Mouse (Mus musculus) right cerebral cortex, postnatal 10 days (tissue): ENCODE data around the gene Mcu.

ENCODE experiments used
- DNase-seq, 2 experiments: peaks; one replicate each; pipeline ENCODE4 v3.0.0; 2021; ENCODE audit warnings: low spot score in 2 of 2

Gene Mcu

DNA sequence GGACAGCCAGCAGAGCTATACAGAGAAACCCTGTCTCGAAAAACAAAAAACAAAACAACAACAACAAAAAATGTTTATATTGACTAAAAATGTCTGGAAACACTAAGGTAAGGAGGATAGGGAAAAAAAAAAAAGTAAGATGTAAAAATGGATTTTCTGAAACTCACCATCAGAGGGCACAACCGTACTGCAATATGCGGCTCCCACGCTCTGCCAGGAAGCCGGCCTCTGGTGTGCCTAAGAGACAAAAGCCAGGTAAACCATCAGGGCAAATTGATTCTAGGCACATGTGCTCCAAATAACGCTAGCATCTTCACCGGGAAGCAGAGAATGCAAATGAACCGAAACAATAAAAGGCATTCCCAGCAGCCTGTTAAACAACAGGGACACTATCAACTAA, 125.6 kb downstream of the Mcu start:
- DNase-seq = peak in 1 of 2 experiments; percentile 54

DNA sequence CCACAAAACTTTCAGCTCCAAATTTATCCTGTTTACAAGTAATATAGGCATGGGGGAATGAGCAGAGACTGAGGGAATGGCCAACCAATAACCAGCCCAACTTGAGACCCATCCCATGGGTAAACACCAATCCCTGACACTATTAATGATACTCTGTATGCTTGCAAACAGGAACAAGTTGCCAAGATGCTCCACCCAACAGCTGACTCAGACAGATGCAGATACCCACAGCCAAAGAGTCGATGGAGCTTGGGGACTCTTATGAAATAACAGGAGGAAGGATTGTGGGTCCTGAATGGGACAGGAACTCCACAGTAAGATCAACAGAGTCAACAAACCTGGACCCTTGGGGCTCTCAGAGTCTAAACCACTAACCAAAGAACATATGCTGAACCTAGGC, 127.1 kb downstream of the Mcu start:
- DNase-seq = no peak

DNA sequence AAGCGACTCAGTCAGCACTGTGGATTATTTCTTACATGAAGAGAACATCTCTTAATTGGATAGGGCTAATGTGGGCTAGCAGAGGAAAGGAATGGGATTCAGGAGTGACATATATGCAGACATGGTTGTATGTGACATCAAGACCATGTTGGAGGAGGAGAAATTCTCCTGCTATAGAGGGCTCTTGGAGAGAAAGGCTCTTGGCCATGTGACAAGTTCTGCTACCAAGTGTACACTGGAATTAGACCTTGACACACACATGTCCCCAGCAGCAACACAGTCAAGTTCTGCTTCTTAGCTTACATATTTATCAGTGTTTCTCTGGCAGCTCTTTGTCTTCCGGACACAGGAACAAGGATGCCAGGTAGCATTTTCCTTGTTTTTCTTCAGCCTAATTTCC, 129.1 kb downstream of the Mcu start:
- DNase-seq = no peak

DNA sequence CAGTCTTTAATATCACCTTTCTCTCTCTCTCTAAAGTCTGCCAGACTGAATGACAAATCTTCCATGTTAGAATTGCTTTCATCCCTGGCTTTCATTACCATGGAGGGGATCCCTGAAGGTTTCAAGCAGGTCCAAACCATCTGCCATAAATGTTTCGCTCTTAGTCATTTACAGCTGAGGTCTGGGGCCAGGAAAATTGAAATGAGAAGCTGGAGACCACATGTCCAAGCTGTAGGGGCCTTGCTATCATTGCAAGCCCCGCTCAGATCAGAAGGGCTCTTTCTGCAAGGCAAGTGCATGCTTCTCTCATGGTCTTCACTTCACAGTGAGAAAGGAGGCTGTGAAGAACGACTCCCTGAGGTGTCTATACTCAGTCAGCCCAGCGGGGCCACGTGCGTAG, 132.2 kb downstream of the Mcu start:
- no peak for DNase-seq

DNA sequence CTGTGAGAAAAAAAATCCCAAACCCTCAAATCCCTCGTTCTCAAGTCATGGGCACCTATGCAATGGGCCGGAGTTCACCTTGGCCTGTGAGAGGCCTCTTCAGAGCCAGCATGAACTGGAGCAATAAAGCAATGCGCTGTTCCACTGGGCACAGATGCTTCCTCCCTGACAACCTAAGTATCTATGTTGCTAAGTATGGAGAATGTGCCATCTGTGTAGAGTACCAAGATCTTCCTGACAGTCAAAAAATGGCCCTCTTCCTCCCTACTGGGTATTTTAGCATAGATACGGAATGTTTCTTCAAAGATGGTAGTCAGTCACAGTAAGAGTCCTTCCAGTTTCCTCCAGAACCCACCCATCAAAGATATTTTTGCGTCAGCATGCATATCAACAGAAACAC, 135.1 kb downstream of the Mcu start:
- DNase-seq = no peak

DNA sequence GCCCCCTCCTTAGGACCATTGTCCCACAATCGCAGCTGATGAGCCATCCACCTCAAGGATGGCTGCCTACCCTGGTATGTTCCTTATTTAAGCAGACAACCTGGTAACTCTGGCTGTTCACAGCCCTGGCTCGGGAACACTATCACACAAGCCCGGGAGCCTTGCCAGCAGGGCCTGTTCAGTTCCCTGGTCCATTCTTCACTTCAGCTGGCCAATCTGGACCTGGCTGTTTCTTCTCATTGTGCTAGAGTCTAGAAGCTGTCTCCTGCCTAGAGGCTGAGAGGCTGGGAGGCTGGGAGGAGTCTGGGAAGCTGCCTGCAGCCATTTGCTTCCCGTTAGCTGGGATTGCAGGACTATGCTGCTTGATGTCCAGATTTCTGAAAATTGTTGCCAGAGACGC, 146.0 kb downstream of the Mcu start:
- peak; percentile 71 to 72 for DNase-seq

DNA sequence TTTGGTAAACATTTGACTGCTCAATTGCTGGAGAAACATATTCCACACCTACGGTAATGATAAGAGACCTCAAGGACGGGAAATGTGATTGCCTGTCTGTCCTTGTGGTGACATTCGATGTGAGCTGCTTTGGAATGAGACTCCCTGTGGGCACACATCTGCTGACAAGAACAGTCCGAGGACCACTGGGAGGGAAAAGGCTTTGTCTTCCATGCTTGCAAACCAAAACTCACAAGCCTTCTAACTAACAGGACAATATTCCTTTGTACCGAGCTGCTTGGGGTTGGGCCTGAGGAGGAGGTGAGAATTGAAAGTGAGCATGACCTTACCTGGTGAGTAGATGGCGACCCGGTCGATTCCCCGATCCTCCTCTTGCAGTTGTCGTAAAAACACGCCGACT, 149.2 kb downstream of the Mcu start:
- DNase-seq = peak in 1 of 2 experiments; percentile 20

DNA sequence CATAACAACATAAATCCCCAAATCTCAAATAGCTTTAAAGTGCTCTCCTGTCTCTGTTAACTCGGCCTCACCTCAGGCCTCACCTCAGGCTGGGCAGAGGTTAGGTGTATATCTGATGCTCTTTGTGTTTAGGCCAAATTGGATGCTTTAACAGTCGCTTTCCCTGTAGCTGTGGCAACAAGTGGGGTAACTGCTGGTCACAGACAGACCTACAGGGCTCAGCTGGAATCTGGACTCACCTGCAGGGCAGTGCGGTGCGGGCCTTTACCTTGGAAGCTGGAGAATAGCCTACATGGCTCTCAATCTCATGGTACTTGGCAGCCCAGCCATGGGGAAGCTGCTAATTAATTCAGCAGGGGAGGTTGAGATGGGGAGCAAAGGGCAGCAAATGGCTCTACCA, 149.9 kb downstream of the Mcu start:
- DNase-seq = peak in 1 of 2 experiments; percentile 13

DNA sequence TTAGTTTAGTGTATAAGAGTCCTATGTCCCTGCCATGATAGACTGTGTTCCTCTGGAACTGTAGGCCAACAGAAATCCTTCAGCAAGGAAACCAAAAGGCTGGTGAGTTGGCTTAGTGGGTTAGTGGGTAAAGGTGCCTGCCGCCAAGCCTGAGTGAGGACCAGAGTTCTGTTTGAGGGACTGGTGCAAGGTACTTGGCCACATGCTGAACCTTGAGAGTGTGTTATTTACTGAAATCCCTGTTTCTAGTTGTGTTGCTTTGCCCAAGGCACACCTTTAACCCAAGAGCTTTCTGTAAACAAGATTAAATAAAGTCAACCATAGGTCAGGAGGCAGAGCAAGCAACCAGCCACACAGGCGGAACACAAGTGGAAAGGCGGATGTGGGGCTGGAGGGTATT, 150.9 kb downstream of the Mcu start:
- peak in 1 of 2 experiments; percentile 1 for DNase-seq

DNA sequence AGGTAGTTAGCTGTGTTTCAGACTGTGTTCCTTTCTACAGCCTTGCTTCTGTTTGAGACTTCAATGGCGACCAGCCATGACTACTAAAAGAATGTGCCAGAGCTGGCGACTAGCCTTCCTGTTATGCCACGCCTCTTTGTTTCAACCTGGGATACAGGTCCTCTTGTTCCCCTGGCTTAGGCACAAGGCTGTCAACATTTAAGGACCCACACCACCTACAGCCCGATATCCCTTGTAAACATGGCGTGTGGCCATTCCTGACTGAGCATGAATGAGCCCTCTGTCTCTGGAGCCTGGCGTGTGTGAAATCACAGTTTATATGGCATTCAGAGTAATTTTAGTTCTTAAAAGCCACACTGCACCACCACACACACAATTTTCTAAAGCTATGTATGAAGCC, 154.2 kb downstream of the Mcu start:
- DNase-seq = no peak

DNA sequence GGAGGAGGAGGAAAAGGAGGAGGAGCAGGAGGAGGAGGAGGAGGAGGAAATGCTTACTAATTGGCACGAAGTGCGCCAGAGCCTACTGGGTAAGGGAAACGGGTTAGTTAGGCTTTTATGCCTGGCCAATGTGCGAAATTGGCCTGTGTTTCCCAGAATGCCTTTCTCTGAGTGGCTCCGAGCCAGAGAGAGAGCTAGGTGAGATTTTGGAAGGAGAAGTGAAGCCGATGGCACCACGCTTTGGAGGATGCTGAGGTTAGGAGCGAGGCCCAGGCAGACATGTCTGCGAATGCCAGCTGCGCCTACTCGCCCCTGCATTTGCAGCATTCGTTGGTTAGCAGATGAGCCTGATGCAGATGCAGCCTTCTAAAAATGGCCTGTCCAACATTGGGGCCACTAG, 156.7 kb downstream of the Mcu start:
- DNase-seq = peak; percentile 51 to 56

DNA sequence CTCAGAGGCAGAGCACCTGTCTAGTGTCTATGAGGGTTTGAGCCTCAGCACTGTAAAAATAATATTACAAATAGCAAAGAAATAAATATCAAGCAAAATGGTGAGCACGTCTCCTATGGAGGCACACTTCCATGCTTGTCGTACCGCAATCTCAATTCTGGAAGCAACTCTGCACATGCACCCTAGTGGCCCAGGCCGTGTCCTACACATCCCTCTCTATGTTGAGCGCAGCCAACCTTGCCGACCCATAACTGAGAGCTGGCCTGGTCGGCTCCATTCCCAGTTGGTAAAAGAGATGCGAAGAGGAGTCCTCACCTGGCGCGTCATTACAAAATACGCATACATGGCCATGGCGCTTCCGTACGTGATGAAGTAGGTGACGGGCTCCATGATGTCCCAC, 161.9 kb downstream of the Mcu start:
- no peak for DNase-seq

DNA sequence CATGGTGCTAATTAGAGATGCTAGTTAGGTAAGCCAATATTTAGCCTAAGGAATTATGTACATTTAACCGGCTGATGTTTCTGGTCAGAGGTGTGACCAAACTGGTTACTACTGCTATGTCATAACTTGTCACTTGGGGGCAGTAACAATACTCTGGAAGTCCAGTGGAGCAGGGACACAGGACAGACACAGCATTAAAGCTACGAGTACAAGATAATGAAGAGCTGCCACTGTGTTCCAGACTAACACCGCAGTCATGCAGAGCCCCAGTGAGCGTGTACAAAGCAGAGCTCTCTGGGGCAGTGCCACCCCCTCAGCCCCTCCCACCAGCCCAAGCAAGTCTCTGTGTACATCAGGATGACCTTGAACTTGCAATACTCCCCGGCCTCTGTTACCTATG, 164.7 kb downstream of the Mcu start:
- no peak for DNase-seq

DNA sequence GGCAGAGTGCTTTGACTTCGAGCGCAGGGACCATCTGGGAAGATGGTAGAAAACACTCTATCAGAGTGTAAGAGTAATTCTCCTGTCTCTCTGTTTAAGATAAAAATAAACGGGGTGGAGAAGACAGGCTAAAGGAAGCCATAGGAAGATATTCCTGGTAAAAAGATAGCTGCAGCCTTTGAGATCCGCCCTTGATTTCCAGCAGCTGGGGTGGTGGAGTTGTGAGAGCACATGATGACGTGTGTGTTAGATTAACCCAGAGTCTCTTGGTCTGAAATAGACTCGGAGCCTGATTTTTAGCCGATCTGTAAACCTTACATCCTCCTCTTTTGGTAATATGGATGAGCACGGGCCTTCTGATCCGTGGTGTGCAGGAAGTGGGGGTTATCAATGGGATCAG, 168.9 kb downstream of the Mcu start:
- peak in 1 of 2 experiments; percentile 59 for DNase-seq

DNA sequence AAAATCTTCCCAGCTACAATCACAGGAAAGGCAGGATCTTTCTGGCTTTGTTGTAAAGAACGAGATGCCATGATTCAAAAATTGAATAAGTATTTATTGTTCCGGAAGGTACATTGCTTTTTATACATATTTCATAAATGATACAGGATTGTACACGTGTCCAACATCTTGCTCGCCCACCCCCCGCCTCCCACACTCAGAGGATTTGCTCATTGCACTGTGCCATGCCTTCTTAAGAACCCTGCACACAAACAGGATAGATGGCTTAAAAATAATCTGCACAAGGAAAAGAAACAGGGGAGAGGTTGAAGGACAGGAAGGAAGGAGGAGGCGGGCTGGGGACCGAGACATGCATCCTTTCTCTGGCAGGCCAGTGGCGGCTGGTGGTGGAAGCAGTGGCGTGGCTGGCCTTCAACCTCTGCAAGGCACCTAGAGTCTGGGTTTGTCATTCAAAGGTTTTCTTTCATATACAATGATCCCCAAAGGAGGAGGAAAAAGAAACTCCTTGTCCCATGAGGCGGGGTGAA, 169.5 kb downstream of the Mcu start:
- no peak for DNase-seq

DNA sequence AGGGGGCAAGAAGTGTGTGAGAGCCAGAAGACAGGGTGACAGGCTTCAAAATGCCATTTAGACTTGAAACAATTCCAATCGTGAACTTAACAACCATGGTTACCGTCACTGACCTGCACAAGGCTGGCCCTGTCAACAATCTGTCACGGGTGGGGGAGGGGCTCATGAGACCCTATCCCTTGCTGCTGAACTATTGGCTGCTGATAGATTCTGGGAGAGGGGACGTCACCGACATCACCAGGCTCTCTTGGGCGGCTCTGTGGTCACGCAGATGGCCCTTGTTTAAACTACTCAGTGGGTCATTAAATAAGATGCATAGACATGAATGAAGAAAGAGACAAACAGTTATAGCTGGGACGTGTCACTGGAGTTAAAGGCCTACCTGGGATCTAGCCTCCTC, 171.9 kb downstream of the Mcu start:
- no peak for DNase-seq

DNA sequence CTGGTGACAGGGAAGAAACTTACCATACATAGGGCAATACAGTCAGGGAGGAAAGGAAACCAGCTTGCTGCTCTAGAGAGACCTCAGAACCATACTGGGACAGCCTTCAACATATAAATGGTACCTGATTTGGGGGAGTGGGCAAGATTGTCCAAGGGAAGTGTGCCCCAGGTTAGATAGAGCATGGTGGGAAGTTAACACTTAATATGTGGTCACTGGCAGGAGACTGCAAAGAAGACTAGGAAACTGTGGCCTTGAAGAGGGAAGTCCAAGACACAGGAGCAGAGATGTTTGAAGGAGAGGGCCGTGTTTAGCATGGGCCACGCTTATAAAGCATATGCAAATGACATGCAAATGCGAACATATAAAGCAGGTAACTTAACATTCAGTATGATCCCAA, 172.4 kb downstream of the Mcu start:
- no peak for DNase-seq

DNA sequence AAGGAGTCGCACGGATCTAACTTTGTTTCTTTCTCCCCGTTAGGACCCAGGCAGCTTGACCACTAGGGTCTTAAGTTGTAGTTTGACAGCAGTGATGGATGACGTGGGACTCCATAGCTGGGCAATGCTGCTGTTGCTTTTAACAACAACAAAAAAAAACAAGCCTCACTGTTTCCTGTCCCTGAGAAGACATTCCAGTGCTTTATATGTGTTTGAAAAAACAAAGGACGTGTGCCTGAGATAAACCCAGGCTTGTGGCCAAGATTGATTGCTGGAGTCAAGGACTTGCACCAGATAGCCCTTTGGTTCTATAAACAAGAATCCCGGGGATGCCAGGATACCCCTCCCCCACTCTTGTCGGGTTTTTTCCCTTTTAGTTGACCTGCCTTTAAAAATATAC, 173.3 kb downstream of the Mcu start:
- no peak for DNase-seq

DNA sequence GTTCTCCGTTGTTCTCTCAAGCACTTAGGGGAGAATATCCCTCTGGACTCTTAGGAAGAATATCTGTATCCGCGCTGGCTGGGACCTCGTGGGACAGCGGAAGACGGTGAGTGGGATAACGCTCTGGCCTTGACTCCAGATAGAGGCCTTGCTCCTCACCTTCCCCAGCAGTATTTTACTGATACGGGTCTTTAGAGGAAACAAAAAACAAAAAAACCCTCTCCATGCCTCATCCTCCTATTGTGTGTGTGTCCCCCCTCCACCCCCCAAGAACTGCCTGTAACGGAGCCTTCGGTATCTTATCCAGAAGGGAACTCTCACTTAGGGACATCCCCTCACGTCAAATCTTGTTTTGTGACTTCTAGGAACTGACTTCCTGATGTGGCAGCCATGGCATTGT, 174.8 kb downstream of the Mcu start, which contains the start of gene Oit3:
Gene Oit3 (minus strand): TSS at position 44 of the 400 bp plus-strand sequence.
- no peak for DNase-seq

DNA sequence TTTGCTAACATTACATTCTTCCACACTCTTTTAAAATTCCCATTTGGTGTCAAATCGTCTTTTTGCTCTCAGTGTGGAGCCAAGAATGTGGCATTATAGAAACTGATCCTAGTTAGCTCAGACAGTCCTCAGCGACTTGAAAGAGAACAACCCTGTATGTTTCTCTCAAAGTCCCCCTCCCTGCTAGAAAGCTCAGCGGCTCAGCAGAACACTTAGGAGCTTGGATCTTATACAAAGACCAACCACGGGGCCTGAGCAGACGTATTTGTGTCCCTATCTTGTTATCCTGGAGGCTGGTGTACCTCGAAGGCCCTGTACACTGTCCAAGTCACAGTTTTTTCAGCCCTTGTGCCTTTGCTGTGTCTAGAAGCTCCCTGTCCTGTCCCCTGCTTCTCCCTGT, 176.3 kb downstream of the Mcu start:
- DNase-seq = no peak

DNA sequence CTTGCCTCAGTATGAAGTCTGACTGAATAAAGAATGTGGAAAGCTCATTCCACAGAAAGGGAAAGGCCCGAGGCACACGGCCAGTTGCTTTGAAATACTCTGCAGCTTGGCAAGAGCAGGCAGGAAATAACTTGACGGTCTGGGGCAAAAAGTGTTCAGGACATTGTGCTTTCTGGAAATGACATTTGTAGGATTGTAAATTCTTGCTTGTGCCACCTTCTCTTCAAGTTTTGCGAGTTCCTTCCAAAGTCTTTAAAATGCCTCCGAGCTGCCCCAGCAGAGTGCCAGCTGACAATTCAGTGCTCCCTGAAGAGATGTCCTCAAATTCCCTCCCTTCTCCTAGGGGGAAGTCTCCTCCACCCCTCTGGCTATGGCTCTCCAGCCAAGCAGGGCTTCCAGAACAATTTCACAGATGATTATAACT, 177.0 kb downstream of the Mcu start:
- peak in 1 of 2 experiments; percentile 51 for DNase-seq

DNA sequence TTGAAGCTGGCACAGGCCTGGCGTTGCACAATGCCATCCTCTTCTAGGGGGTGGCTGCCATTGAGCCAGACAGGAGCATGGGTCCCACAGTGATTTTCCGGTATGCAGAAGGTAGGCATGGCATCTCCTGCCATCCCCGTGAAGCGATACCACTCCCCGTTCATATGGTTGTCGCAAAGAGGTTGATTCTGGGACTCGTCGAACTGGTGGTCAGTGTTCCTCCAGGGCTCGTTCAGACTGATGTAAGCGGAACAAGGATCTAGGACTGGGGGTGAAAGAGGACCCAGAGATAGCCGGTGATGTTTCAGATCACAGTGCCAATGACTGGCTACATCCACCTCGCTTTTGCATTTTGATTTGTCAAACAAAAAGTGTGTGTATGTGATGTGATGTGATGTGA, 177.8 kb downstream of the Mcu start:
- no peak for DNase-seq

DNA sequence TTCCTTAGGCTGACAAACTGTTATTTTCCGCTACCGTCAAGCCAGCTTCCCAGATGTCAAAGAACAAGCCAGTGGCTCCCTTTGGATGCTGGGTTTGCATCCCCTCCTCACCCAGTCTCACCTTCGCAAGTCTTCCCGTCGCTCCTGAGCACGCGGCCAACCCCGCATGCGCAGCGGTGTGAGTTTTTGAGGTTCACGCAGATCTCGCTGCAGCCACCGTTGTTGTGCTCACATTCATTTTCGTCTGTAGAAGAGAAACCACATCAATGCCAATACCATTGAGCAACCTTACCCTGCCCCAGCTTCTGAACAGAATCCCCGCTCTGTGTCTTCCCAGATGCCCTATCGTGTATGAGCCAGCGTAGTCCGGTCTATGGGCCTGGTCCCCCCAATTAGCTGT, 180.7 kb downstream of the Mcu start:
- no peak for DNase-seq

DNA sequence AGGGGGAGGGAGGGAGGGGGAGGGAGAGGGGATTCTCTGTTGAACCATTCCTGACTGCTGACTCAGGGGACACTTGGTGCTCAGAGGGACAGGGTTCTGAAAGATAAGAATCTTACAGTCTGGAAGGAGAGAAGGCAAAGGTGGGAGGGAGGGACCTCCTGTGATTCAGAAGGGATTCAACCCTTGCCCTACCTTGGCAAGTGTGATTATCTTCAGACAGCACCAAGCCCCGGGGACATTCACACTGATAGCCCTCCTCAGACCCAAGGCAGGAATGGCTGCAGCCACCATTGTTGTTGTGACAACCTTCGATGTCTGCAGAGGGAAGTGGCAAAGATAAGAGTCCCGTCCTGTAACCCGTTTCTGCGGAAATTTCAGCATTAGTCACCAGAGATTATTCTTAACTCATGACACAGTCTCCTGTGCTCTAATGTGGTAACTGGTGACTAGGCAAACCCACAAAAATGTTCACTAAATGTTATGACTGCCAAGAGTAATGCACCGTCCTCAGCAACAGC, 185.7 kb downstream of the Mcu start:
- no peak for DNase-seq
